Comparison of ENCODE assay signal across 8 mouse cellular contexts in genomic region chr17:28177540-28178046, GRCm38 (mm10). TPM values are rescaled to one million over a fixed set of nuclear protein-coding genes. Genes with fewer than 3 reads are reported as not detected.
DNase-seq lines count a peak whose midpoint lies in the region; ATAC-seq lines count a peak whose summit lies in the region.

No protein-coding gene starts in this region.

- H3K4me2 ChIP-seq in embryonic facial prominence, embryonic 12.5 days (replicated peaks), result peak overlapping the region; percentile 97
- H3K4me2 ChIP-seq in intestine, embryonic 16.5 days (ENCODE audit: low read depth, low read length), result peak overlapping the region; percentile 94

- H3K4me1 ChIP-seq in embryonic facial prominence, embryonic 12.5 days, result peaks cover 58% of the 10 kb centered on the region
- H3K4me1 ChIP-seq in intestine, embryonic 16.5 days (ENCODE audit: control insufficient read depth, insufficient read depth, low read length), result peaks cover 43% of the 10 kb centered on the region

- no peaks in the 10 kb centered on the region for H3K27me3 ChIP-seq in embryonic facial prominence, embryonic 12.5 days
- no peaks in the 10 kb centered on the region for H3K27me3 ChIP-seq in intestine, embryonic 16.5 days (replicated peaks; ENCODE audit: control insufficient read depth, insufficient read depth, low read length)

- 9% methylated on average over 21 of the region's 22 CpGs for WGBS in embryonic facial prominence, embryonic 12.5 days
- WGBS in intestine, embryonic 16.5 days, result 5% methylated on average over 18 of the region's 22 CpGs
- WGBS in macrophage (ENCODE audit: missing documents), result 5% methylated on average over 21 of the region's 22 CpGs

- H3K4me3 ChIP-seq in embryonic facial prominence, embryonic 12.5 days, result peak overlapping the region; percentile 78
- H3K4me3 ChIP-seq in intestine, embryonic 16.5 days (ENCODE audit: low read length), result peak overlapping the region; percentile 90
- H3K4me3 ChIP-seq in macrophage (ENCODE audit: inconsistent target), result peak overlapping the region; percentile 19

- H3K27ac ChIP-seq in embryonic facial prominence, embryonic 12.5 days, result peak overlapping the region; percentile 91
- peak overlapping the region; percentile 91 for H3K27ac ChIP-seq in intestine, embryonic 16.5 days (ENCODE audit: low read length)
- H3K27ac ChIP-seq in macrophage, result no peak overlapping the region

- peak; percentile 50 for ATAC-seq in embryonic facial prominence, embryonic 12.5 days (ENCODE audit: insufficient number of reproducible peaks, insufficient read depth, low FRiP score, low TSS enrichment)
- ATAC-seq in intestine, embryonic 16.5 days, result peak; percentile 67

- peaks cover 12% of the 10 kb centered on the region for H3K36me3 ChIP-seq in embryonic facial prominence, embryonic 12.5 days
- no peaks in the 10 kb centered on the region for H3K36me3 ChIP-seq in intestine, embryonic 16.5 days (ENCODE audit: control insufficient read depth, insufficient read depth, low read length)
- no peaks in the 10 kb centered on the region for H3K36me3 ChIP-seq in macrophage (ENCODE audit: inconsistent target)

- H3K9me3 ChIP-seq in embryonic facial prominence, embryonic 12.5 days, result no peaks in the 10 kb centered on the region
- H3K9me3 ChIP-seq in intestine, embryonic 16.5 days (ENCODE audit: control insufficient read depth, low read length), result no peaks in the 10 kb centered on the region

- peak; percentile 81 to 82 for DNase-seq in cerebellum, postnatal 10 days
- DNase-seq in cerebellum, postnatal 36 days, result no peak
- DNase-seq in CD4-positive helper T cell, adult 2 months (ENCODE audit: low read depth, low spot score), result peak; percentile 36
- no peak for DNase-seq in ovary, postnatal 14 days (ENCODE audit: low spot score)
- DNase-seq in adrenal gland, adult 8-10 months, result no peak

- H3K9ac ChIP-seq in embryonic facial prominence, embryonic 12.5 days, result peak overlapping the region; percentile 94
- peak overlapping the region; percentile 98 for H3K9ac ChIP-seq in intestine, embryonic 16.5 days (ENCODE audit: low read depth, low read length)

- no peaks in the 10 kb centered on the region for H3K79me2 ChIP-seq in macrophage (ENCODE audit: inconsistent target)

RNA-seq across cellular contexts. Expression of gene Zfp523, which starts 0.7 kb away (rescaled TPM):
- polyA plus RNA-seq in embryonic facial prominence, embryonic 12.5 days (2016; fragmentation: Nextera tagmentation; extraction: Ambion mirVana), result 51.9 and 52.8 TPM in 2 replicates
- 22.1 and 23.7 TPM in 2 replicates for polyA plus RNA-seq in intestine, embryonic 16.5 days (2015; fragmentation: Nextera tagmentation; extraction: Ambion mirVana)
- total RNA-seq in macrophage (2018; cell fraction: chromatin; rRNA removed), result 10 to 100 TPM; 22.5 to 60.9 (median 33.4) TPM
- 10 to 100 TPM in 2 of 26 experiments, 1 to 10 TPM in 24; 4.3 to 10.7 (median 7.5) TPM for total RNA-seq in macrophage (2018; cell fraction: cytosol; rRNA removed)
- total RNA-seq in macrophage (2018; cell fraction: nucleus; rRNA removed), result 10 to 100 TPM in 25 of 26 experiments, 1 to 10 TPM in 1; 9.6 to 56.5 (median 24.2) TPM
- 7.5 to 11.9 TPM (median 11.7 TPM) in 3 replicates for polyA plus RNA-seq in macrophage (2018)
- 10 to 100 TPM; 39.2 to 62.8 (median 49.0) TPM for total RNA-seq in adrenal gland, adult 8-10 months (2022)

RNA-seq across cellular contexts. Expression of gene Def6, which starts 30.0 kb away (rescaled TPM):
- polyA plus RNA-seq in embryonic facial prominence, embryonic 12.5 days (2016; fragmentation: Nextera tagmentation; extraction: Ambion mirVana), result 9.0 and 9.2 TPM in 2 replicates
- polyA plus RNA-seq in intestine, embryonic 16.5 days (2015; fragmentation: Nextera tagmentation; extraction: Ambion mirVana), result 3.0 and 3.6 TPM in 2 replicates
- 10 to 100 TPM in 20 of 26 experiments, 1 to 10 TPM in 6; 4.6 to 41.8 (median 24.5) TPM for total RNA-seq in macrophage (2018; cell fraction: chromatin; rRNA removed)
- 10 to 100 TPM; 12.0 to 36.5 (median 30.1) TPM for total RNA-seq in macrophage (2018; cell fraction: cytosol; rRNA removed)
- total RNA-seq in macrophage (2018; cell fraction: nucleus; rRNA removed), result 10 to 100 TPM in 24 of 26 experiments, 1 to 10 TPM in 2; 6.1 to 35.2 (median 23.3) TPM
- polyA plus RNA-seq in macrophage (2018), result 20.9 to 30.3 TPM (median 27.3 TPM) in 3 replicates
- 1 to 10 TPM; 2.6 to 3.4 (median 3.2) TPM for total RNA-seq in adrenal gland, adult 8-10 months (2022)

RNA-seq across cellular contexts. Expression of gene Scube3, which starts 35.7 kb away (rescaled TPM):
- polyA plus RNA-seq in embryonic facial prominence, embryonic 12.5 days (2016; fragmentation: Nextera tagmentation; extraction: Ambion mirVana), result 10.8 TPM in 2 replicates
- polyA plus RNA-seq in intestine, embryonic 16.5 days (2015; fragmentation: Nextera tagmentation; extraction: Ambion mirVana), result 1.0 and 1.1 TPM in 2 replicates
- under 1 TPM in 3 of 26 experiments, not detected in 23; 0.17 to 0.86 (median 0.41) TPM for total RNA-seq in macrophage (2018; cell fraction: chromatin; rRNA removed)
- under 1 TPM in 16 of 26 experiments, not detected in 10; under 0.01 to 0.16 (median 0.05) TPM for total RNA-seq in macrophage (2018; cell fraction: cytosol; rRNA removed)
- total RNA-seq in macrophage (2018; cell fraction: nucleus; rRNA removed), result 1 to 10 TPM in 1 of 26 experiments, under 1 TPM in 15, not detected in 10; 0.11 to 1.1 (median 0.27) TPM
- 0.04 TPM in 1 of 3 replicates, not detected in the others for polyA plus RNA-seq in macrophage (2018)
- 10 to 100 TPM; 12.1 to 19.7 (median 15.9) TPM for total RNA-seq in adrenal gland, adult 8-10 months (2022)

RNA-seq across cellular contexts. Expression of gene Ppard, which starts 54.9 kb away (rescaled TPM):
- 2.5 and 3.2 TPM in 2 replicates for polyA plus RNA-seq in embryonic facial prominence, embryonic 12.5 days (2016; fragmentation: Nextera tagmentation; extraction: Ambion mirVana)
- 2.2 and 2.3 TPM in 2 replicates for polyA plus RNA-seq in intestine, embryonic 16.5 days (2015; fragmentation: Nextera tagmentation; extraction: Ambion mirVana)
- 10 to 100 TPM; 12.0 to 77.1 (median 35.8) TPM for total RNA-seq in macrophage (2018; cell fraction: chromatin; rRNA removed)
- 10 to 100 TPM; 14.4 to 32.5 (median 20.6) TPM for total RNA-seq in macrophage (2018; cell fraction: cytosol; rRNA removed)
- total RNA-seq in macrophage (2018; cell fraction: nucleus; rRNA removed), result 10 to 100 TPM; 16.5 to 68.6 (median 26.6) TPM
- 10.6 to 23.1 TPM (median 20.3 TPM) in 3 replicates for polyA plus RNA-seq in macrophage (2018)
- 10 to 100 TPM; 38.8 to 50.6 (median 45.4) TPM for total RNA-seq in adrenal gland, adult 8-10 months (2022)

Comparison
In these comparisons a context has a peak if more than half of its experiments do, and no peak if none do; other contexts are left out.
1. DNase-seq: peak in cerebellum, postnatal 10 days (2 of 2) and CD4-positive helper T cell, adult 2 months (single experiment); none in cerebellum, postnatal 36 days (0 of 2), ovary, postnatal 14 days (single experiment) and adrenal gland, adult 8-10 months (single experiment).
2. H3K4me3 ChIP-seq: peak in every context shown above with its lines; median percentile 90 in intestine, embryonic 16.5 days; 78 in embryonic facial prominence, embryonic 12.5 days; 19 in macrophage.